Mouse (Mus musculus): Measurements from ENCODE around the gene Fmod. TPM values are rescaled to one million over a fixed set of nuclear protein-coding genes. Genes with fewer than 3 reads are reported as not detected.

Fmod gene
- polyA plus RNA-seq, 1 experiment from 2014 or later, result 10.2 TPM

- no peak overlapping the region for H3K4me2 ChIP-seq
- no peaks in the 10 kb centered on the region for H3K27me3 ChIP-seq
- H3K4me1 ChIP-seq (replicated peaks), result peaks cover 15% of the 10 kb centered on the region
- H3K36me3 ChIP-seq, result no peaks in the 10 kb centered on the region
- no peaks in the 10 kb centered on the region for H3K9me3 ChIP-seq
- no peak overlapping the region for H3K9ac ChIP-seq
- 51% methylated on average over 2 of the region's 2 CpGs for WGBS
- no peak overlapping the region for H3K27ac ChIP-seq (replicated peaks)
- no peak for ATAC-seq (ENCODE audit: low FRiP score, low read depth)
- H3K4me3 ChIP-seq, result no peak overlapping the region
These were observed 4.8 kb downstream of the Fmod start for GRCm38 (mm10) chr1:134041900-134042299.

- no peak overlapping the region for H3K4me3 ChIP-seq
- no peaks in the 10 kb centered on the region for H3K9me3 ChIP-seq
- no peak for ATAC-seq (ENCODE audit: low FRiP score, low read depth)
- no peak overlapping the region for H3K4me2 ChIP-seq
- 19% methylated on average over 1 of the region's 1 CpGs for WGBS
- H3K9ac ChIP-seq, result no peak overlapping the region
- no peaks in the 10 kb centered on the region for H3K27me3 ChIP-seq
- no peak overlapping the region for H3K27ac ChIP-seq (replicated peaks)
- H3K4me1 ChIP-seq (replicated peaks), result peaks cover 15% of the 10 kb centered on the region
- H3K36me3 ChIP-seq, result no peaks in the 10 kb centered on the region
These were observed 5.3 kb downstream of the Fmod start for GRCm38 (mm10) chr1:134042341-134042740.

DNA sequence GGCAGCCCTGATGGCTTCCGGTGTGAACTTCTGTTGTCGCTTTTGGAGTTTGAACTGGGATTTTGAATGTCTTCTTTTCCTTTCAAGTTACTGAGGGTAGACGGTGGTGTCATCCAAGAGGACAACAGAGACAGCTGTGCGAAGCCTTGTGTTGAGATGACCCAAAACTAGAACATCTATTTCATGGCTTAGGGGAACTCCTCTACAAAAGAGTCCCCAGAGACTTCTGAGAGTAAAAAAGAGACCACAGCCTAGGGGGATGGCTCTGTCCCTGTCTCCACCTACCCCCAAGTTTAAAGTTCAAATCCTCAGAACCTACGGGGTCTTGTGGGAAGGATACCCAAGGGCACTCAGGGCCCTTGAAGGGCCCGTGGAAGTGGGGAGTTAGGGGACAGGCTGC is 7.8 kb downstream of the Fmod start:
- WGBS, result 91% methylated on average over 6 of the region's 6 CpGs
- Histone ChIP-seq H3K36me3 (no peaks in the 10 kb centered on the region), H3K9me3 (no peaks in the 10 kb centered on the region), H3K4me1 (replicated peaks) (peaks cover 15% of the 10 kb centered on the region), H3K4me2 (no peak overlapping the region), H3K4me3 (no peak overlapping the region), H3K27me3 (no peaks in the 10 kb centered on the region), H3K9ac (no peak overlapping the region), H3K27ac (replicated peaks) (no peak overlapping the region)
- no peak for ATAC-seq (ENCODE audit: low FRiP score, low read depth)

DNA sequence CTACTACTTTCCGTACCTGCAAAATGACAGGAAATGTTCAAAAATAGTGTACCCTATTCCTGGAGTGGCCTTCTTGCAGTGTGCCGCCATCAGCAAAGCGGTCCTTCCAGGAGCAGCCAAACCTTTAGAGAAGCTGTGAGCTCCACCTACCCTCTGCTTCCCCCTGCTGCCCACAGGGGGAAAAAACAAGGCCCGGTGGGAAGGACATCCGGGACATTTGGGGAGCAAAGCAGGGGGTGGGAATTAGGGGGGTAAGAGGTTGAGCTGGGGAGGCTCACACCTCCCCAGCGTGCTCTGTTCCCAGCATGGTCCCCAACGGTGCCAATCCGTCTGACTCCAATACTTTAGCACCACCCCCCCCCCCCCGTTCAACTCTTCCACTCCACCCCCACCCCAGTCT is 8.9 kb downstream of the Fmod start:
- ATAC-seq (ENCODE audit: low FRiP score, low read depth), result peak; percentile 77
- 7% methylated on average over 9 of the region's 9 CpGs for WGBS
- Histone ChIP-seq H3K27me3 (no peaks in the 10 kb centered on the region), H3K9me3 (no peaks in the 10 kb centered on the region), H3K4me2 (peak overlapping the region; percentile 56), H3K27ac (replicated peaks) (no peak overlapping the region), H3K9ac (no peak overlapping the region), H3K4me3 (peak overlapping the region; percentile 20; the same call in 1 of the 2 replicates), H3K36me3 (no peaks in the 10 kb centered on the region), H3K4me1 (replicated peaks) (peaks cover 15% of the 10 kb centered on the region)

- no peak overlapping the region for H3K9ac ChIP-seq
- peak; percentile 28; the same call in 1 of the 2 replicates for ATAC-seq (ENCODE audit: low FRiP score, low read depth)
- WGBS, result 33% methylated on average over 22 of the region's 23 CpGs
- H3K4me3 ChIP-seq, result peak overlapping the region; percentile 20; the same call in 1 of the 2 replicates
- H3K36me3 ChIP-seq, result no peaks in the 10 kb centered on the region
- no peaks in the 10 kb centered on the region for H3K9me3 ChIP-seq
- H3K4me2 ChIP-seq, result peak overlapping the region; percentile 56
- H3K4me1 ChIP-seq (replicated peaks), result peaks cover 15% of the 10 kb centered on the region
- no peak overlapping the region for H3K27ac ChIP-seq (replicated peaks)
- H3K27me3 ChIP-seq, result no peaks in the 10 kb centered on the region
These were observed 9.3 kb downstream of the Fmod start for GRCm38 (mm10) chr1:134046387-134046786.

DNA sequence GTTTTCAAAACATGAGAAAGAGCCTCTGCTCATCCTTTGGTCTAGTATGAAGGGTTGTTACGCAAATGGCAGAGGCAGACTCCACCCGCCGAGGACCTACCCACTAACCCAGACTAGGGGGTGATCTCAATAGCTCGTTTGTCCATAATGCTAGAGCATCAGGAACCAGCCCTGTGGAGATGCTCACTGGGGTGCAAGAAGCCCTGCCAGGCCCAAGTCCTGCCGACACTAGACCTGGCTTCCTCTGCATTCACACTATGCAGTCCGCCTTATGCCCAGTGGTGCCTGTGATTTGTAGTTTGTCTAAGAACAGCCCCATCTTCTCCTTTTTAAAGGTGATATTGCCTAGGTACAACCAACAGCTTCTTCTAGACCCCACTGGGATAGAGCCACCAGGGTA is 10.4 kb downstream of the Fmod start:
- no peaks in the 10 kb centered on the region for H3K36me3 ChIP-seq
- H3K9me3 ChIP-seq, result no peaks in the 10 kb centered on the region
- no peak overlapping the region for H3K27ac ChIP-seq (replicated peaks)
- no peak overlapping the region for H3K4me3 ChIP-seq
- H3K4me1 ChIP-seq (replicated peaks), result peaks cover 10% of the 10 kb centered on the region
- no peak for ATAC-seq (ENCODE audit: low FRiP score, low read depth)
- no peak overlapping the region for H3K9ac ChIP-seq
- no peak overlapping the region for H3K4me2 ChIP-seq
- H3K27me3 ChIP-seq, result no peaks in the 10 kb centered on the region
- WGBS, result 80% methylated on average over 6 of the region's 6 CpGs

GRCm38 (mm10) chr1:134048759-134049158 is 11.7 kb downstream of the Fmod start:
- no peaks in the 10 kb centered on the region for H3K36me3 ChIP-seq
- H3K4me2 ChIP-seq, result no peak overlapping the region
- H3K4me3 ChIP-seq, result no peak overlapping the region
- peak; percentile 63; the same call in 1 of the 2 replicates for ATAC-seq (ENCODE audit: low FRiP score, low read depth)
- WGBS, result 6% methylated on average over 5 of the region's 5 CpGs
- H3K27ac ChIP-seq (replicated peaks), result no peak overlapping the region
- no peaks in the 10 kb centered on the region for H3K9me3 ChIP-seq
- no peak overlapping the region for H3K9ac ChIP-seq
- peaks cover 10% of the 10 kb centered on the region for H3K4me1 ChIP-seq (replicated peaks)
- H3K27me3 ChIP-seq, result no peaks in the 10 kb centered on the region

- H3K4me2 ChIP-seq, result no peak overlapping the region
- no peaks in the 10 kb centered on the region for H3K36me3 ChIP-seq
- 75% methylated on average over 6 of the region's 6 CpGs for WGBS
- H3K27ac ChIP-seq (replicated peaks), result no peak overlapping the region
- H3K9me3 ChIP-seq, result no peaks in the 10 kb centered on the region
- ATAC-seq (ENCODE audit: low FRiP score, low read depth), result no peak
- no peaks in the 10 kb centered on the region for H3K27me3 ChIP-seq
- no peak overlapping the region for H3K4me3 ChIP-seq
- peaks cover 10% of the 10 kb centered on the region for H3K4me1 ChIP-seq (replicated peaks)
- H3K9ac ChIP-seq, result no peak overlapping the region
These were observed 12.5 kb downstream of the Fmod start for GRCm38 (mm10) chr1:134049542-134049941.

DNA sequence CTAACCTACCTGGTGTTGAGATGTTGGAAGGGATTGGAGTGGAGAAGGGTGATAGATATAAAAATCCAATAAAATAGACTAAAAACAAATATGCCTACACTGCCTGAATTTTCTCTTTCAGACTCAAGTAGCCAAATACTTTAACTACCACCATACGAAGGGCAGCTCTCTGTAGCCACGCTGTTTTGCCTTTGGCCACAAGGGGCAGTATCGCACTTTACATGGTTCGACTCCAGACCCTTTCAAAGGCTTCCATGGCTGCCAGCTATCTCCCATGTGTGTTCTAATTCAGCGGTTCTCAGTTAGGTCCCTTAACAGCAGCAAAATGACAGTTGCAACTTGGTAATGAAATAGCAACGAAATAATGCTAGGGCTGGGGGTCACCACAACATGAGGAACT is 16.2 kb downstream of the Fmod start:
- Histone ChIP-seq H3K9ac (no peak overlapping the region), H3K4me1 (replicated peaks) (no peaks in the 10 kb centered on the region; the same call in 1 of the 2 replicates), H3K27ac (replicated peaks) (no peak overlapping the region), H3K9me3 (no peaks in the 10 kb centered on the region), H3K36me3 (no peaks in the 10 kb centered on the region), H3K27me3 (no peaks in the 10 kb centered on the region), H3K4me2 (no peak overlapping the region), H3K4me3 (no peak overlapping the region)
- 7% methylated on average over 6 of the region's 6 CpGs for WGBS
- no peak for ATAC-seq (ENCODE audit: low FRiP score, low read depth)

- Histone ChIP-seq H3K4me2 (no peak overlapping the region), H3K4me1 (replicated peaks) (peaks cover 5% of the 10 kb centered on the region), H3K9me3 (no peaks in the 10 kb centered on the region), H3K4me3 (no peak overlapping the region), H3K9ac (no peak overlapping the region), H3K27ac (replicated peaks) (no peak overlapping the region), H3K27me3 (no peaks in the 10 kb centered on the region), H3K36me3 (no peaks in the 10 kb centered on the region)
- no peak for ATAC-seq (ENCODE audit: low FRiP score, low read depth)
- 83% methylated on average over 9 of the region's 9 CpGs for WGBS
These were observed 18.0 kb downstream of the Fmod start for GRCm38 (mm10) chr1:134055058-134055457.

GRCm38 (mm10) chr1:134055666-134056245 is 18.7 kb downstream of the Fmod start:
- WGBS, result 72% methylated on average over 9 of the region's 9 CpGs
- H3K36me3 ChIP-seq, result no peaks in the 10 kb centered on the region
- H3K9ac ChIP-seq, result no peak overlapping the region
- no peak overlapping the region for H3K4me3 ChIP-seq
- H3K27ac ChIP-seq (replicated peaks), result no peak overlapping the region
- peaks cover 12% of the 10 kb centered on the region for H3K4me1 ChIP-seq (replicated peaks)
- no peak overlapping the region for H3K4me2 ChIP-seq
- ATAC-seq (ENCODE audit: low FRiP score, low read depth), result no peak
- H3K27me3 ChIP-seq, result no peaks in the 10 kb centered on the region
- no peaks in the 10 kb centered on the region for H3K9me3 ChIP-seq

DNA sequence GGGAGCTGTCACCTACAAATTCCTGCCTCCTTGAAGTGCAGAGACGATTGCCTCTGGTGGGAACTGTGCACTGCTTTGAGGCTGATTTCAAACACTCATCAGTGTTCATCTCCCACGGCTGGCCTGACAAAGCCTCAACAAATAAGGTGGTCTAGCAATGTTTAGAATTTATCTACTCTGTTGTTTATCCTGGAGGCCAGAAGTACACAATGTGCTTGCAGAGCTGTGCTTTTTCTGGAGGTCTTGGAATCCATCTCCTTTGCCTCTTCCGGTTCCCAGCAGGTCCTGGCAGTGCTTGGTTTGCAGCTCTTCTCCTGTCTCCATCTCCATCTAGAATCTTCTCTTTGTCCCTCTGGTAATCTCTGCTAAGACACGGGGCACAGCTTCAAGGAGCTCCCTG is 19.2 kb downstream of the Fmod start:
- Histone ChIP-seq H3K27ac (replicated peaks) (no peak overlapping the region), H3K9me3 (no peaks in the 10 kb centered on the region), H3K4me1 (replicated peaks) (peaks cover 16% of the 10 kb centered on the region), H3K36me3 (no peaks in the 10 kb centered on the region), H3K4me3 (no peak overlapping the region), H3K27me3 (no peaks in the 10 kb centered on the region), H3K9ac (no peak overlapping the region), H3K4me2 (no peak overlapping the region)
- no peak for ATAC-seq (ENCODE audit: low FRiP score, low read depth)
- 77% methylated on average over 4 of the region's 4 CpGs for WGBS

DNA sequence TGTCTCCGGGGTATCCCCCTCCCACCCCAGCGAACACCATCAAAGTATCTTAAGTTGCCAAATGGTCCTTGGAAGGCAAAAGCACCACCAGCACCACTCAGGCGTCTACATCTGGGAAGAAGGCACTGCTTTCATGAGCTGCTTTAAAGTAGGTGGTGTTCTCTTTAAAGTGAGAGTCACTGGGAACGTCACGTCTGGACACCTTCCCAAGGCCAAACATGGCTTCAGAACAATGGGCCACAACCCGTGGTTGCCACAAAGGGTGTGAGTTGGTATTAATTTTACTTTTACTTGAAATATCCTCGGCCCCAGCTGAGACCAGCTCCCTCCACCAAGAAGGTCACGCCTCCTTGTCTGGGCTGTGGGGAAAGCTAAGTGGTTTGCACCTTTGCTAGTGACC is 20.7 kb downstream of the Fmod start:
- no peak for ATAC-seq (ENCODE audit: low FRiP score, low read depth)
- Histone ChIP-seq H3K27me3 (no peaks in the 10 kb centered on the region), H3K4me2 (no peak overlapping the region), H3K36me3 (no peaks in the 10 kb centered on the region), H3K9ac (no peak overlapping the region), H3K4me3 (no peak overlapping the region), H3K9me3 (no peaks in the 10 kb centered on the region), H3K4me1 (replicated peaks) (peaks cover 31% of the 10 kb centered on the region), H3K27ac (replicated peaks) (no peak overlapping the region)
- WGBS, result 84% methylated on average over 8 of the region's 8 CpGs

Data from hindbrain, embryonic 15.5 days (tissue).